Comparison of ENCODE assay signal across 19 mouse cellular contexts in genomic region chr4:143126476-143126875, GRCm38 (mm10).
DNase-seq lines count a peak whose midpoint lies in the region; ATAC-seq and TF ChIP-seq lines count a peak whose summit lies in the region.
"Had no signal": no experiment of that assay in that cellular context is flagged by ENCODE, and none has a peak within 500 bp of the region (broad histone marks: within the 10 kb centered on the region; RNA-seq: fewer than 3 reads in every experiment).

No protein-coding gene starts in this region.

- H3K27me3 ChIP-seq in heart, adult 2 months (ENCODE audit: control insufficient read depth, insufficient read depth, low read length): no peaks in the 10 kb centered on the region
- no peaks in the 10 kb centered on the region for H3K27me3 ChIP-seq in forebrain, postnatal 0 days (ENCODE audit: insufficient read depth, low read length)
- H3K27me3 ChIP-seq: heart, embryonic 15.5 days; limb, embryonic 13.5 days; midbrain, embryonic 13.5 days; Patski had no signal

- H3K4me3 ChIP-seq in heart, adult 2 months: no peak overlapping the region
- H3K4me3 ChIP-seq in forebrain, postnatal 0 days (ENCODE audit: low read depth, low read length): no peak overlapping the region
- H3K4me3 ChIP-seq: heart, embryonic 15.5 days; limb, embryonic 13.5 days; midbrain, embryonic 13.5 days; myocyte had no signal

- TF ChIP-seq CTCF in heart, adult 2 months (IDR thresholded peaks at IDR 0.05): no peak
- TF ChIP-seq CTCF in forebrain, postnatal 0 days (IDR thresholded peaks at IDR 0.05; ENCODE audit: low read depth): no peak

- peak; percentile 89 for DNase-seq in heart, adult 11 months
- DNase-seq in heart, adult 2 months: no peak
- DNase-seq in forebrain, postnatal 0 days: peak; percentile 69
- peak; percentile 81 for DNase-seq in layer of hippocampus, adult 9-11 months
- DNase-seq in right cerebral cortex, postnatal 10 days (ENCODE audit: low spot score in 2 of 2): peak; percentile 65 to 73
- DNase-seq in kidney, adult 8-10 months: no peak
- no peak for DNase-seq in cerebellum, adult 8-10 months
- DNase-seq: adrenal gland, postnatal 25 days; cerebellum, adult 9-11 months; heart, adult 18-20 months; thymus, postnatal 14 days had no signal

- peaks cover 2% of the 10 kb centered on the region; the same call in 1 of the 2 replicates for H3K36me3 ChIP-seq in heart, adult 2 months (ENCODE audit: control insufficient read depth, insufficient read depth, low read length)
- H3K36me3 ChIP-seq in forebrain, postnatal 0 days (ENCODE audit: insufficient read depth): peaks cover 17% of the 10 kb centered on the region

- no peak overlapping the region for H3K4me2 ChIP-seq in forebrain, postnatal 0 days (ENCODE audit: low read depth)
- H3K4me2 ChIP-seq: heart, embryonic 15.5 days; limb, embryonic 13.5 days; midbrain, embryonic 13.5 days had no signal

- no peak overlapping the region for H3K9ac ChIP-seq in heart, adult 2 months (ENCODE audit: low read depth, low read length)
- no peak overlapping the region for H3K9ac ChIP-seq in forebrain, postnatal 0 days
- H3K9ac ChIP-seq: heart, embryonic 15.5 days; limb, embryonic 13.5 days; liver, embryonic 14.5 days; midbrain, embryonic 13.5 days had no signal

- no peak for TF ChIP-seq EP300 in heart, adult 2 months (IDR thresholded peaks at IDR 0.05; ENCODE audit: insufficient read depth, low read depth, low read length)

- 92% methylated on average over 14 of the region's 14 CpGs for WGBS in heart, adult 2 months
- WGBS in forebrain, postnatal 0 days: 75% methylated on average over 14 of the region's 14 CpGs

- ATAC-seq in forebrain, postnatal 0 days: peak; percentile 84
- ATAC-seq: activated CD4-positive, CD25-positive, alpha-beta regulatory T cell, adult 4 months; midbrain, embryonic 13.5 days; Patski had no signal

- H3K4me1 ChIP-seq in heart, adult 2 months (ENCODE audit: control insufficient read depth, insufficient read depth, low read length): peaks cover 5% of the 10 kb centered on the region; the same call in 1 of the 2 replicates
- no peaks in the 10 kb centered on the region for H3K4me1 ChIP-seq in forebrain, postnatal 0 days (ENCODE audit: insufficient read depth)
- H3K4me1 ChIP-seq: limb, embryonic 13.5 days had no signal

- H3K79me2 ChIP-seq in heart, adult 2 months (replicated peaks; ENCODE audit: control insufficient read depth, insufficient read depth, low read length): peaks cover 6% of the 10 kb centered on the region; the same call in 1 of the 2 replicates

- no peaks in the 10 kb centered on the region for H3K9me3 ChIP-seq in forebrain, postnatal 0 days (ENCODE audit: low read length)
- H3K9me3 ChIP-seq: heart, embryonic 15.5 days; limb, embryonic 13.5 days; midbrain, embryonic 13.5 days had no signal

- intact Hi-C loops in heart, adult 2 months (cut with DNase I): no loop called here

- no peak for TF ChIP-seq POLR2A in heart, adult 2 months (IDR thresholded peaks at IDR 0.05; ENCODE audit: insufficient read depth, low read depth, low read length)

- no peak overlapping the region for H3K27ac ChIP-seq in heart, adult 2 months
- H3K27ac ChIP-seq in forebrain, postnatal 0 days (ENCODE audit: low read depth, low read length): no peak overlapping the region
- H3K27ac ChIP-seq: heart, embryonic 15.5 days; limb, embryonic 13.5 days; liver, embryonic 14.5 days; midbrain, embryonic 13.5 days; stomach, postnatal 0 days had no signal

Comparison
In these comparisons a context has a peak if more than half of its experiments do, and no peak if none do; other contexts are left out.
1. DNase-seq: peak in heart, adult 11 months (single experiment), forebrain, postnatal 0 days (single experiment), layer of hippocampus, adult 9-11 months (single experiment) and right cerebral cortex, postnatal 10 days (2 of 2); none in heart, adult 2 months (0 of 2), kidney, adult 8-10 months (0 of 2) and cerebellum, adult 8-10 months (single experiment).